Mouse (Mus musculus) erythroblast, embryonic 14.5 days (primary cell): ENCODE results near the gene Pde10a.

Experiments used
- GATA1 ChIP-seq: IDR thresholded peaks from 2 replicates; pipeline ENCODE4 v1.6.1; 2012; ENCODE audit warnings: low read length, inconsistent platforms, mixed read lengths
- TAL1 ChIP-seq: IDR thresholded peaks from 3 replicates; pipeline ENCODE4 v1.6.1; 2012; ENCODE audit warnings: low read length, inconsistent platforms, mixed read lengths

DNA sequence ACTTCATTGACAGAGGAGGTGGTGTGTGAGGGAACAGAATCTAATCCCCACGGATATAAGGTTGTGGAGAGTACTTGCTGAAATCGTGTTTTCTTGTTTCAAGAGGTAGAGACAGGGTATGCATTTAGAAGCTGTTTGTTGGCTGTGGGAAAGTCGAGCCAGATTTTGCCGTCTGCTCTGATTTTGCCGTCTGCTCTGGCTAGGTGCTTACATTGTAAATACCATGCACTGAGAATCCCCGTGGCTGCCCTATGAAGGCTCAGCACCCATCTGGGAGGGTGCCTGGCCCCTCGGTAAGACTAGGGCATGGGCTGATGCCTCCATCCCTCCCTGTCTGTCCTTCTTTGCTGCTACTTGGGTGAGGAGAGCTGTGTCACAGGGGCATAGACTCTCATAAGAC lies 298.4 kb downstream of the Pde10a start:
- TF ChIP-seq GATA1 (no peak), TAL1 (no peak)
